Mouse (Mus musculus) myocyte (in vitro differentiated cells): ENCODE data around the gene Tbc1d14. TPM values are rescaled to one million over a fixed set of nuclear protein-coding genes. Genes with fewer than 3 reads are reported as not detected.

Source experiments
- H3K27me3 ChIP-seq: one replicate; pipeline ENCODE4 v1.6.1; 2011; ENCODE audit not compliant: control insufficient read depth, insufficient read depth, insufficient read length
- H3K36me3 ChIP-seq: one replicate; pipeline ENCODE4 v1.6.1; 2011; ENCODE audit not compliant: control insufficient read depth, insufficient read depth
- H3K4me2 ChIP-seq: one replicate; pipeline ENCODE4 v1.6.1; 2011; ENCODE audit warnings: low read depth, control low read depth
- H3K4me3 ChIP-seq: one replicate; pipeline ENCODE4 v1.5.1; 2011; ENCODE audit warnings: mild to moderate bottlenecking, control low read depth, moderate library complexity
- H3K79me2 ChIP-seq: one replicate; pipeline ENCODE4 v1.6.1; 2011; ENCODE audit not compliant: control insufficient read depth, insufficient read depth
- H3ac ChIP-seq: one replicate; pipeline ENCODE4 v1.6.1; 2011; ENCODE audit not compliant: control insufficient read depth, insufficient read length
- CEBPB ChIP-seq: IDR thresholded peaks from 2 replicates; pipeline ENCODE4 v1.6.1; 2011; ENCODE audit warnings: mild to moderate bottlenecking, moderate library complexity; ENCODE audit not compliant: poor library complexity, insufficient read depth, severe bottlenecking
- E2F4 ChIP-seq: IDR thresholded peaks from one replicate; pipeline ENCODE4 v1.6.1; 2011; ENCODE audit warnings: mild to moderate bottlenecking, control low read depth, moderate library complexity; ENCODE audit not compliant: insufficient read depth
- MAX ChIP-seq: IDR thresholded peaks from one replicate; pipeline ENCODE4 v1.6.1; 2011; ENCODE audit warnings: low read depth, mild to moderate bottlenecking, control low read depth
- MYOD1 ChIP-seq, 3 experiments: IDR thresholded peaks; one replicate each; pipeline ENCODE4 v1.6.1; 2011; ENCODE audit warnings: control low read depth in 2 of 3, low read depth in 2 of 3, mild to moderate bottlenecking in 2 of 3, moderate library complexity in 1 of 3; ENCODE audit not compliant: insufficient read length in 2 of 3, control insufficient read depth in 1 of 3
- MYOG ChIP-seq, 3 experiments: IDR thresholded peaks; one replicate each; pipeline ENCODE4 v1.6.1; 2011; ENCODE audit warnings: control low read depth in 2 of 3, low read depth in 2 of 3, mild to moderate bottlenecking in 2 of 3; ENCODE audit not compliant: insufficient read length in 2 of 3, control insufficient read depth in 1 of 3, insufficient read depth in 1 of 3
- POLR2A ChIP-seq: IDR thresholded peaks from one replicate; pipeline ENCODE4 v1.6.1; 2011; ENCODE audit warnings: low read depth, mild to moderate bottlenecking, control low read depth, moderate library complexity; ENCODE audit not compliant: insufficient read length
- POLR2AphosphoS2 ChIP-seq: IDR thresholded peaks from one replicate; pipeline ENCODE4 v1.6.1; 2011; ENCODE audit warnings: low read depth, control low read depth; ENCODE audit not compliant: insufficient read length
- REST ChIP-seq: IDR thresholded peaks from one replicate; pipeline ENCODE4 v1.6.1; 2011; ENCODE audit warnings: mild to moderate bottlenecking, control low read depth, moderate library complexity; ENCODE audit not compliant: insufficient read depth, insufficient read length
- SRF ChIP-seq: IDR thresholded peaks from one replicate; pipeline ENCODE4 v1.6.1; 2011; ENCODE audit warnings: low read depth; ENCODE audit not compliant: control insufficient read depth, insufficient read length
- TCF12 ChIP-seq: IDR thresholded peaks from one replicate; pipeline ENCODE4 v1.6.1; 2011; ENCODE audit warnings: mild to moderate bottlenecking, control low read depth; ENCODE audit not compliant: poor library complexity, insufficient read depth, severe bottlenecking
- TCF3 ChIP-seq: IDR thresholded peaks from one replicate; pipeline ENCODE4 v1.6.1; 2011; ENCODE audit warnings: low read depth, control low read depth; ENCODE audit not compliant: insufficient read length
- USF1 ChIP-seq: IDR thresholded peaks from one replicate; pipeline ENCODE4 v1.6.1; 2011; ENCODE audit warnings: low read depth, mild to moderate bottlenecking, control low read depth, moderate library complexity
- polyA plus RNA-seq: library from polyadenylated mRNA; unstranded; fragments of >200 nt; fragmentation: generic; extraction: Trizol; gene quantifications from one replicate; pipeline ENCODE4 v1.2.1, GENCODE M21; 2012; ENCODE audit warnings: missing spikeins

The Tbc1d14 gene
- polyA plus RNA-seq, 1 experiment, result 7.8 TPM

- no peak overlapping the region for H3K4me2 ChIP-seq
- H3K27me3 ChIP-seq, result no peaks in the 10 kb centered on the region
- no peak overlapping the region for H3K4me3 ChIP-seq
- no peaks in the 10 kb centered on the region for H3K36me3 ChIP-seq
- H3ac ChIP-seq, result no peak overlapping the region
- H3K79me2 ChIP-seq, result no peaks in the 10 kb centered on the region
- TF ChIP-seq POLR2AphosphoS2, result no peak
- no peak for TF ChIP-seq POLR2A
- TF ChIP-seq SRF, result no peak
- no peak for TF ChIP-seq MYOD1 (IDR thresholded peaks at IDR 0.05; ENCODE audit: control insufficient read depth in 1 of 3, insufficient read length in 2 of 3, low read depth in 2 of 3)
- no peak for TF ChIP-seq TCF3
- no peak for TF ChIP-seq E2F4
Measured at GRCm38 (mm10) chr5:36561509-36561908, 31.6 kb downstream of the Tbc1d14 start.

GRCm38 (mm10) chr5:36560490-36560889 lies 32.6 kb downstream of the Tbc1d14 start:
- H3K36me3 ChIP-seq, result no peaks in the 10 kb centered on the region
- no peaks in the 10 kb centered on the region for H3K79me2 ChIP-seq
- TF ChIP-seq E2F4 (no peak), MAX (no peak), POLR2AphosphoS2 (no peak), REST (no peak), USF1 (no peak), TCF12 (no peak)
- no peak overlapping the region for H3ac ChIP-seq
- no peaks in the 10 kb centered on the region for H3K27me3 ChIP-seq
- H3K4me2 ChIP-seq, result no peak overlapping the region
- no peak overlapping the region for H3K4me3 ChIP-seq

- TF ChIP-seq REST (no peak), POLR2A (no peak), MYOD1 (IDR thresholded peaks at IDR 0.05; ENCODE audit: control insufficient read depth in 1 of 3, insufficient read length in 2 of 3, low read depth in 2 of 3) (no peak), CEBPB (no peak), POLR2AphosphoS2 (no peak), MAX (no peak), SRF (no peak), TCF3 (no peak), MYOG (IDR thresholded peaks at IDR 0.05; ENCODE audit: control insufficient read depth in 1 of 3, insufficient read depth in 1 of 3, insufficient read length in 2 of 3, low read depth in 2 of 3) (no peak), E2F4 (no peak), USF1 (no peak), TCF12 (no peak)
- H3K79me2 ChIP-seq, result no peaks in the 10 kb centered on the region
- no peak overlapping the region for H3K4me2 ChIP-seq
- no peaks in the 10 kb centered on the region for H3K36me3 ChIP-seq
- no peak overlapping the region for H3K4me3 ChIP-seq
- no peaks in the 10 kb centered on the region for H3K27me3 ChIP-seq
- H3ac ChIP-seq, result no peak overlapping the region
Measured at GRCm38 (mm10) chr5:36559510-36560235, 33.4 kb downstream of the Tbc1d14 start.

- TF ChIP-seq REST (no peak), E2F4 (no peak), CEBPB (no peak), SRF (no peak)
- H3K36me3 ChIP-seq, result no peaks in the 10 kb centered on the region
- H3K79me2 ChIP-seq, result no peaks in the 10 kb centered on the region
- no peak overlapping the region for H3ac ChIP-seq
- H3K4me2 ChIP-seq, result no peak overlapping the region
- H3K27me3 ChIP-seq, result no peaks in the 10 kb centered on the region
- no peak overlapping the region for H3K4me3 ChIP-seq
Measured at GRCm38 (mm10) chr5:36559106-36559505, 34.0 kb downstream of the Tbc1d14 start.

- Histone ChIP-seq H3ac (no peak overlapping the region), H3K36me3 (no peaks in the 10 kb centered on the region), H3K79me2 (no peaks in the 10 kb centered on the region), H3K4me2 (no peak overlapping the region), H3K4me3 (no peak overlapping the region), H3K27me3 (no peaks in the 10 kb centered on the region)
- no peak for TF ChIP-seq E2F4
- TF ChIP-seq MYOG (IDR thresholded peaks at IDR 0.05; ENCODE audit: control insufficient read depth in 1 of 3, insufficient read depth in 1 of 3, insufficient read length in 2 of 3, low read depth in 2 of 3), result no peak
- TF ChIP-seq POLR2A, result no peak
- TF ChIP-seq SRF, result no peak
- TF ChIP-seq TCF3, result no peak
- no peak for TF ChIP-seq CEBPB
- TF ChIP-seq USF1, result no peak
- TF ChIP-seq TCF12, result no peak
- no peak for TF ChIP-seq MAX
Measured at GRCm38 (mm10) chr5:36558526-36558925, 34.5 kb downstream of the Tbc1d14 start.
